Mouse (Mus musculus) CH12.LX (cell line): ENCODE data around the gene Prss47. TPM values are rescaled to one million over a fixed set of nuclear protein-coding genes. Genes with fewer than 3 reads are reported as not detected.

Experiments
- DNase-seq: peaks from one replicate; pipeline ENCODE4 v3.0.0-alpha.2; 2013; ENCODE audit errors: extremely low read depth
- H3K27ac ChIP-seq: 2 replicates; pipeline ENCODE4 v1.5.1; 2012; ENCODE audit warnings: low read depth, mild to moderate bottlenecking, control low read depth, moderate library complexity; ENCODE audit not compliant: insufficient read depth
- H3K27me3 ChIP-seq: replicated peaks from 2 replicates; pipeline ENCODE3; 2012; ENCODE audit warnings: inconsistent platforms
- H3K36me3 ChIP-seq, 2 experiments: replicated peaks in 1 of 2; 2 replicates each; pipeline versions ENCODE3 to v1.6.1; 2012; ENCODE audit warnings: inconsistent platforms in 1 of 2, low read length in 1 of 2, mild to moderate bottlenecking in 1 of 2, mixed read lengths in 1 of 2, moderate library complexity in 1 of 2; ENCODE audit not compliant: control insufficient read depth in 1 of 2, insufficient read depth in 1 of 2
- H3K4me1 ChIP-seq, 2 experiments: 2 replicates each; pipeline ENCODE4 v1.6.1; 2012; ENCODE audit warnings: inconsistent platforms in 1 of 2, moderate library complexity in 1 of 2; ENCODE audit not compliant: insufficient read depth in 2 of 2, control insufficient read depth in 1 of 2
- H3K4me2 ChIP-seq: 2 replicates; pipeline ENCODE4 v1.6.1; 2012; ENCODE audit warnings: low read depth, mild to moderate bottlenecking, control low read depth; ENCODE audit not compliant: poor library complexity, insufficient read depth, severe bottlenecking
- H3K4me3 ChIP-seq, 3 experiments: fragments of 150-350 bp in 1 of 3; sonication (generic) in 1 of 3; replicated peaks in 1 of 3; 2 replicates each; pipeline versions ENCODE3 to v1.5.1; 2011 to 2012; ENCODE audit warnings: low read depth in 2 of 3, low read length in 2 of 3, mild to moderate bottlenecking in 2 of 3, moderate library complexity in 2 of 3, control low read depth in 1 of 3, improper control_type of control experiment in 1 of 3, inconsistent platforms in 1 of 3, mixed read lengths in 1 of 3; ENCODE audit not compliant: poor library complexity in 1 of 3
- H3K79me2 ChIP-seq: replicated peaks from 2 replicates; pipeline ENCODE4 v1.6.1; 2012; ENCODE audit warnings: mild to moderate bottlenecking, moderate library complexity; ENCODE audit not compliant: control insufficient read depth, poor library complexity, insufficient read depth, severe bottlenecking; ENCODE audit errors: extremely low read depth
- H3K9ac ChIP-seq: 2 replicates; pipeline ENCODE4 v1.6.1; 2012; ENCODE audit warnings: low read depth, mild to moderate bottlenecking, control low read depth, moderate library complexity; ENCODE audit not compliant: insufficient read depth
- H3K9me3 ChIP-seq: replicated peaks from 2 replicates; pipeline ENCODE3; 2012; ENCODE audit warnings: low read length, inconsistent platforms, mixed read lengths
- CHD2 ChIP-seq: IDR thresholded peaks from 2 replicates; pipeline ENCODE4 v1.6.1; 2011; ENCODE audit warnings: low read length, improper control_type of control experiment
- CTCF ChIP-seq, 2 experiments: IDR thresholded peaks in 1 of 2; conservative IDR thresholded peaks in 1 of 2; 2 replicates each; pipeline ENCODE4 v1.5.1; 2011 to 2012; ENCODE audit warnings: low read depth in 2 of 2, low read length in 2 of 2, improper control_type of control experiment in 1 of 2, inconsistent platforms in 1 of 2, mild to moderate bottlenecking in 1 of 2, moderate library complexity in 1 of 2
- E2F4 ChIP-seq: IDR thresholded peaks from 2 replicates; pipeline ENCODE4 v1.6.1; 2011; ENCODE audit warnings: low read depth, low read length, improper control_type of control experiment; ENCODE audit not compliant: insufficient replicate concordance
- ELF1 ChIP-seq: IDR thresholded peaks from 2 replicates; pipeline ENCODE4 v1.6.1; 2014; ENCODE audit warnings: low read depth, mild to moderate bottlenecking, inconsistent platforms, low read length, improper control_type of control experiment
- ETS1 ChIP-seq: conservative IDR thresholded peaks from 2 replicates; pipeline ENCODE4 v1.6.1; 2012; ENCODE audit warnings: low read depth, mild to moderate bottlenecking, inconsistent platforms, low read length, improper control_type of control experiment, moderate library complexity
- GABPA ChIP-seq: IDR thresholded peaks from 2 replicates; pipeline ENCODE4 v1.6.1; 2012; ENCODE audit warnings: low read depth, low read length, improper control_type of control experiment, inconsistent platforms; ENCODE audit not compliant: insufficient replicate concordance
- IRF4 ChIP-seq: IDR thresholded peaks from 2 replicates; pipeline ENCODE4 v1.6.1; 2014; ENCODE audit warnings: low read depth, mild to moderate bottlenecking, inconsistent platforms, low read length, improper control_type of control experiment
- JUN ChIP-seq: IDR thresholded peaks from 2 replicates; pipeline ENCODE4 v1.6.1; 2011; ENCODE audit warnings: low read depth, mild to moderate bottlenecking, low read length, improper control_type of control experiment, moderate library complexity; ENCODE audit not compliant: insufficient read depth
- KAT2A ChIP-seq: IDR thresholded peaks from 2 replicates; pipeline ENCODE4 v1.6.1; 2012; ENCODE audit warnings: low read length, improper control_type of control experiment, inconsistent platforms; ENCODE audit not compliant: insufficient replicate concordance
- MAX ChIP-seq: IDR thresholded peaks from 2 replicates; pipeline ENCODE4 v1.6.1; 2011; ENCODE audit warnings: low read length, improper control_type of control experiment
- MAZ ChIP-seq: IDR thresholded peaks from 2 replicates; pipeline ENCODE4 v1.6.1; 2012; ENCODE audit warnings: low read depth, mild to moderate bottlenecking, inconsistent platforms, low read length, improper control_type of control experiment, moderate library complexity
- MXI1 ChIP-seq: IDR thresholded peaks from 2 replicates; pipeline ENCODE4 v1.6.1; 2011; ENCODE audit warnings: mild to moderate bottlenecking, low read depth, low read length, improper control_type of control experiment
- NELFE ChIP-seq: IDR thresholded peaks from 2 replicates; pipeline ENCODE4 v1.6.1; 2011; ENCODE audit warnings: low read depth, low read length, improper control_type of control experiment
- NRF1 ChIP-seq: IDR thresholded peaks from 2 replicates; pipeline ENCODE4 v1.6.1; 2014; ENCODE audit warnings: low read depth, mild to moderate bottlenecking, inconsistent platforms, low read length, improper control_type of control experiment, moderate library complexity
- PAX5 ChIP-seq: IDR thresholded peaks from 2 replicates; pipeline ENCODE4 v1.6.1; 2012; ENCODE audit warnings: low read length, inconsistent platforms, mixed read lengths
- POLR2A ChIP-seq: IDR thresholded peaks from 2 replicates; pipeline ENCODE4 v1.6.1; 2011; ENCODE audit warnings: low read depth, mild to moderate bottlenecking, improper control_type of control experiment, low read length
- RAD21 ChIP-seq: IDR thresholded peaks from 2 replicates; pipeline ENCODE4 v1.6.1; 2011; ENCODE audit warnings: low read depth, mild to moderate bottlenecking, low read length, improper control_type of control experiment, moderate library complexity
- SMC3 ChIP-seq: IDR thresholded peaks from 2 replicates; pipeline ENCODE4 v1.6.1; 2011; ENCODE audit warnings: low read depth, low read length, improper control_type of control experiment
- TBP ChIP-seq: conservative IDR thresholded peaks from 2 replicates; pipeline ENCODE4 v1.6.1; 2011; ENCODE audit warnings: low read depth, low read length, improper control_type of control experiment
- TCF12 ChIP-seq: IDR thresholded peaks from 2 replicates; pipeline ENCODE4 v1.6.1; 2014; ENCODE audit warnings: low read depth, mild to moderate bottlenecking, inconsistent platforms, low read length, improper control_type of control experiment
- UBTF ChIP-seq: IDR thresholded peaks from 2 replicates; pipeline ENCODE4 v1.6.1; 2012; ENCODE audit warnings: low read depth, mild to moderate bottlenecking, inconsistent platforms, low read length, improper control_type of control experiment, moderate library complexity
- USF1 ChIP-seq: IDR thresholded peaks from 2 replicates; pipeline ENCODE4 v1.6.1; 2014; ENCODE audit warnings: low read depth, mild to moderate bottlenecking, inconsistent platforms, low read length, improper control_type of control experiment
- USF2 ChIP-seq: conservative IDR thresholded peaks from 2 replicates; pipeline ENCODE4 v1.6.1; 2011; ENCODE audit warnings: low read depth, low read length, improper control_type of control experiment
- ZKSCAN1 ChIP-seq: IDR thresholded peaks from 2 replicates; pipeline ENCODE4 v1.6.1; 2012; ENCODE audit warnings: low read depth, inconsistent platforms, low read length, improper control_type of control experiment, borderline replicate concordance
- ZNF384 ChIP-seq: IDR thresholded peaks from 2 replicates; pipeline ENCODE4 v1.6.1; 2012; ENCODE audit warnings: low read depth, low read length, improper control_type of control experiment, inconsistent platforms
- dilution Hi-C: fragments of 300-500 bp; cut with MboI; formaldehyde crosslinking; loops from 2 replicates; pipeline ENCODE4 v1.14.3; 2020; ENCODE audit warnings: low sequenced_read_pairs; ENCODE audit not compliant: extremely low pct_unique_long_range_greater_than_20kb, extremely low pct_ligation_motif_present
- in situ Hi-C: fragments of 300-500 bp; cut with MboI; formaldehyde crosslinking; loops from 3 replicates; pipeline ENCODE4 v1.14.3; 2019; ENCODE audit warnings: low sequenced_read_pairs, low pct_ligation_motif_present, low pct_unique_long_range_greater_than_20kb, mixed read lengths
- polyA plus RNA-seq: library from polyadenylated mRNA; unstranded; fragments of >175 nt; gene quantifications from 2 replicates; pipeline ENCODE4 v1.2.1, GENCODE M21; 2012; ENCODE audit warnings: low read depth; ENCODE audit not compliant: insufficient read length
- total RNA-seq, 2 experiments: library from RNA; depleted of rRNA; stranded (reverse); fragments of 300-350 nt in 1 of 2; fragments of >200 nt in 1 of 2; gene quantifications; 2 replicates each; pipeline ENCODE4 v1.2.3; 2012 to 2014

Gene Prss47
- total and polyA plus RNA-seq, 3 experiments: not detected

DNA sequence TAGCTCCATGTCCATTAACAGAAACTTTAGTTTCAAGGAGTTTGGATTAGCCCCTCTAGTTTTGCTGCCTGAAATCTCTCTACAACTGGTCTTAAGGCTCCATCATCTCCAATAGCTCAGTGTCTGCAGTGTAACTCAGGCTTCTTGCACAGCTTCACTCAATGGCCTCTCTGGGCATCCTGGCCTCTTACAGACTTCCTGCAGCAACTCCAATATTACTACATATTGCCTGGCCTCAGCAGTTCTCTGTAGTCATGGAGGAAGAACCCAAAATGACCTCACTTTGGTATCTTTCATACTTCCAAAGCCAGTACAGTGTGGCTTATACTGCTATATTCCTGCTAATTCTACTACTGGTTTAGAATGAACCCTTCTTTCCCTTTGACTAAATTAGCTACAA lies 44.5 kb upstream of the Prss47 start:
- Histone ChIP-seq H3K4me2 (no peak overlapping the region), H3K9ac (no peak overlapping the region), H3K27me3 (no peaks in the 10 kb centered on the region), H3K79me2 (peaks cover 3% of the 10 kb centered on the region), H3K9me3 (no peaks in the 10 kb centered on the region), H3K4me3 (no peak overlapping the region), H3K4me1 (peaks cover 0 to 6% of the 10 kb centered on the region in 2 experiments; a peak in 1 of 4 replicates), H3K27ac (no peak overlapping the region), H3K36me3 (peaks cover 0 to 23% of the 10 kb centered on the region in 2 experiments)
- dilution Hi-C loops (no loop called here), in situ Hi-C loops (no loop called here)
- DNase-seq: no peak
- TF ChIP-seq USF2: no peak
- TF ChIP-seq POLR2A: no peak
- TF ChIP-seq GABPA: no peak
- TF ChIP-seq IRF4: no peak
- TF ChIP-seq TBP: no peak
- no peak for TF ChIP-seq MXI1
- no peak for TF ChIP-seq RAD21
- TF ChIP-seq TCF12: no peak
- no peak for TF ChIP-seq KAT2A
- no peak for TF ChIP-seq SMC3
- TF ChIP-seq ZNF384: no peak
- no peak for TF ChIP-seq MAX
- TF ChIP-seq NRF1: no peak

- no peaks in the 10 kb centered on the region for H3K27me3 ChIP-seq
- no peaks in the 10 kb centered on the region for H3K4me1 ChIP-seq
- no peaks in the 10 kb centered on the region for H3K9me3 ChIP-seq
- TF ChIP-seq CHD2 (no peak), JUN (no peak), GABPA (no peak), UBTF (no peak), KAT2A (no peak), USF2 (no peak), ETS1 (no peak), MAZ (no peak), CTCF (conservative IDR thresholded peaks at IDR 0.05 in 1 of 2, IDR thresholded peaks at IDR 0.05 in 1 of 2; ENCODE audit: low read depth in 2 of 2, low read length in 2 of 2) (no peak), RAD21 (no peak), ELF1 (no peak), USF1 (no peak), NELFE (no peak), NRF1 (no peak), PAX5 (no peak), MAX (no peak), MXI1 (no peak), ZKSCAN1 (no peak), E2F4 (no peak)
- H3K27ac ChIP-seq: no peak overlapping the region
- dilution Hi-C loops: no loop called here
- H3K4me3 ChIP-seq: no peak overlapping the region
- H3K4me2 ChIP-seq: no peak overlapping the region
- in situ Hi-C loops: no loop called here
- H3K36me3 ChIP-seq: peaks cover 0 to 26% of the 10 kb centered on the region in 2 experiments
- H3K9ac ChIP-seq: no peak overlapping the region
- no peak for DNase-seq
- peaks cover 3% of the 10 kb centered on the region for H3K79me2 ChIP-seq
Observed at GRCm38 (mm10) chr13:65095923-65096322, 43.4 kb upstream of the Prss47 start.
